Mouse (Mus musculus): ENCODE measurements around the gene Cdc42bpa. TPM values are rescaled to one million over a fixed set of nuclear protein-coding genes. Genes with fewer than 3 reads are reported as not detected.

Gene Cdc42bpa
- polyA plus RNA-seq, 1 experiment from 2014 or later: 11.0 TPM

GRCm38 (mm10) chr1:180116525-180116924 is 156.3 kb downstream of the Cdc42bpa start:
- Histone ChIP-seq H3K36me3 (peaks cover 26% of the 10 kb centered on the region), H3K4me1 (replicated peaks) (no peaks in the 10 kb centered on the region), H3K4me3 (no peak overlapping the region), H3K27me3 (ENCODE audit: insufficient read depth, poor library complexity, severe bottlenecking) (no peaks in the 10 kb centered on the region), H3K9me3 (no peaks in the 10 kb centered on the region), H3K27ac (no peak overlapping the region)
- DNase-seq (ENCODE audit: low spot score): peak; percentile 19
- WGBS: 83% methylated on average over 1 of the region's 1 CpGs

- H3K4me3 ChIP-seq: no peak overlapping the region
- H3K4me1 ChIP-seq (replicated peaks): no peaks in the 10 kb centered on the region
- peaks cover 26% of the 10 kb centered on the region for H3K36me3 ChIP-seq
- H3K27me3 ChIP-seq (ENCODE audit: insufficient read depth, poor library complexity, severe bottlenecking): no peaks in the 10 kb centered on the region
- no peak for DNase-seq (ENCODE audit: low spot score)
- WGBS: 85% methylated on average over 8 of the region's 8 CpGs
- H3K27ac ChIP-seq: no peak overlapping the region
- H3K9me3 ChIP-seq: no peaks in the 10 kb centered on the region
These were observed 158.0 kb downstream of the Cdc42bpa start for GRCm38 (mm10) chr1:180118233-180118632.

GRCm38 (mm10) chr1:180128077-180128792 is 168.0 kb downstream of the Cdc42bpa start:
- H3K27me3 ChIP-seq (ENCODE audit: insufficient read depth, poor library complexity, severe bottlenecking): no peaks in the 10 kb centered on the region
- DNase-seq (ENCODE audit: low spot score): no peak
- 94% methylated on average over 5 of the region's 5 CpGs for WGBS
- H3K4me3 ChIP-seq: no peak overlapping the region
- no peak overlapping the region for H3K27ac ChIP-seq
- no peaks in the 10 kb centered on the region for H3K4me1 ChIP-seq (replicated peaks)
- H3K36me3 ChIP-seq: 0 out of 2 replicates have a peak, but pooled peaks cover 4% of the 10 kb centered on the region
- no peaks in the 10 kb centered on the region for H3K9me3 ChIP-seq

- H3K9me3 ChIP-seq: no peaks in the 10 kb centered on the region
- DNase-seq (ENCODE audit: low spot score): no peak
- no peak overlapping the region for H3K27ac ChIP-seq
- H3K4me3 ChIP-seq: no peak overlapping the region
- no peaks in the 10 kb centered on the region for H3K4me1 ChIP-seq (replicated peaks)
- 63% methylated on average over 3 of the region's 3 CpGs for WGBS
- H3K36me3 ChIP-seq: peaks cover 10% of the 10 kb centered on the region
- no peaks in the 10 kb centered on the region for H3K27me3 ChIP-seq (ENCODE audit: insufficient read depth, poor library complexity, severe bottlenecking)
These were observed 171.1 kb downstream of the Cdc42bpa start for GRCm38 (mm10) chr1:180131402-180131801.

GRCm38 (mm10) chr1:180132187-180132586 is 171.9 kb downstream of the Cdc42bpa start:
- no peak for DNase-seq (ENCODE audit: low spot score)
- Histone ChIP-seq H3K4me1 (replicated peaks) (no peaks in the 10 kb centered on the region), H3K27ac (no peak overlapping the region), H3K27me3 (ENCODE audit: insufficient read depth, poor library complexity, severe bottlenecking) (no peaks in the 10 kb centered on the region), H3K9me3 (no peaks in the 10 kb centered on the region), H3K36me3 (peaks cover 16% of the 10 kb centered on the region), H3K4me3 (no peak overlapping the region)
- WGBS: 94% methylated on average over 4 of the region's 4 CpGs

GRCm38 (mm10) chr1:180139158-180139557 is 178.9 kb downstream of the Cdc42bpa start:
- H3K4me3 ChIP-seq: no peak overlapping the region
- H3K36me3 ChIP-seq: peaks cover 56% of the 10 kb centered on the region
- H3K27me3 ChIP-seq (ENCODE audit: insufficient read depth, poor library complexity, severe bottlenecking): no peaks in the 10 kb centered on the region
- no peak for DNase-seq (ENCODE audit: low spot score)
- WGBS: 86% methylated on average over 4 of the region's 4 CpGs
- no peak overlapping the region for H3K27ac ChIP-seq
- H3K9me3 ChIP-seq: no peaks in the 10 kb centered on the region
- H3K4me1 ChIP-seq (replicated peaks): no peaks in the 10 kb centered on the region

- no peaks in the 10 kb centered on the region for H3K27me3 ChIP-seq (ENCODE audit: insufficient read depth, poor library complexity, severe bottlenecking)
- no peak for DNase-seq (ENCODE audit: low spot score)
- H3K9me3 ChIP-seq: no peaks in the 10 kb centered on the region
- no peaks in the 10 kb centered on the region for H3K4me1 ChIP-seq (replicated peaks)
- H3K27ac ChIP-seq: no peak overlapping the region
- WGBS: 96% methylated on average over 2 of the region's 2 CpGs
- H3K4me3 ChIP-seq: no peak overlapping the region
- H3K36me3 ChIP-seq: peaks cover 63% of the 10 kb centered on the region
These were observed 180.7 kb downstream of the Cdc42bpa start for GRCm38 (mm10) chr1:180140970-180141369.

- Histone ChIP-seq H3K4me1 (replicated peaks) (no peaks in the 10 kb centered on the region), H3K27ac (no peak overlapping the region), H3K36me3 (peaks cover 53% of the 10 kb centered on the region), H3K9me3 (no peaks in the 10 kb centered on the region), H3K4me3 (no peak overlapping the region), H3K27me3 (ENCODE audit: insufficient read depth, poor library complexity, severe bottlenecking) (no peaks in the 10 kb centered on the region)
- 83% methylated on average over 4 of the region's 4 CpGs for WGBS
- no peak for DNase-seq (ENCODE audit: low spot score)
These were observed 187.8 kb downstream of the Cdc42bpa start for GRCm38 (mm10) chr1:180148036-180148435.

- DNase-seq (ENCODE audit: low spot score): no peak
- H3K4me1 ChIP-seq (replicated peaks): no peaks in the 10 kb centered on the region
- no peaks in the 10 kb centered on the region for H3K27me3 ChIP-seq (ENCODE audit: insufficient read depth, poor library complexity, severe bottlenecking)
- H3K27ac ChIP-seq: no peak overlapping the region
- 92% methylated on average over 4 of the region's 4 CpGs for WGBS
- peaks cover 49% of the 10 kb centered on the region for H3K36me3 ChIP-seq
- H3K9me3 ChIP-seq: no peaks in the 10 kb centered on the region
- no peak overlapping the region for H3K4me3 ChIP-seq
These were observed 188.3 kb downstream of the Cdc42bpa start for GRCm38 (mm10) chr1:180148563-180148962.

GRCm38 (mm10) chr1:180151191-180151590 is 190.9 kb downstream of the Cdc42bpa start:
- no peaks in the 10 kb centered on the region for H3K27me3 ChIP-seq (ENCODE audit: insufficient read depth, poor library complexity, severe bottlenecking)
- H3K4me1 ChIP-seq (replicated peaks): no peaks in the 10 kb centered on the region
- H3K4me3 ChIP-seq: no peak overlapping the region
- H3K9me3 ChIP-seq: no peaks in the 10 kb centered on the region
- peaks cover 41% of the 10 kb centered on the region for H3K36me3 ChIP-seq
- no peak overlapping the region for H3K27ac ChIP-seq
- 89% methylated on average over 8 of the region's 8 CpGs for whole genome bisulfite sequencing
- DNase-seq (ENCODE audit: low spot score): no peak

GRCm38 (mm10) chr1:180158648-180159047 is 198.4 kb downstream of the Cdc42bpa start:
- H3K9me3 ChIP-seq: no peaks in the 10 kb centered on the region
- no peak for DNase-seq (ENCODE audit: low spot score)
- H3K4me1 ChIP-seq (replicated peaks): no peaks in the 10 kb centered on the region
- H3K27me3 ChIP-seq (ENCODE audit: insufficient read depth, poor library complexity, severe bottlenecking): no peaks in the 10 kb centered on the region
- WGBS: 85% methylated on average over 2 of the region's 2 CpGs
- peaks cover 38% of the 10 kb centered on the region for H3K36me3 ChIP-seq
- H3K27ac ChIP-seq: no peak overlapping the region
- H3K4me3 ChIP-seq: no peak overlapping the region

- Histone ChIP-seq H3K27ac (no peak overlapping the region), H3K4me1 (replicated peaks) (no peaks in the 10 kb centered on the region), H3K9me3 (no peaks in the 10 kb centered on the region), H3K4me3 (no peak overlapping the region), H3K36me3 (peaks cover 35% of the 10 kb centered on the region), H3K27me3 (ENCODE audit: insufficient read depth, poor library complexity, severe bottlenecking) (no peaks in the 10 kb centered on the region)
- WGBS: 76% methylated on average over 2 of the region's 2 CpGs
- DNase-seq (ENCODE audit: low spot score): no peak
These were observed 200.3 kb downstream of the Cdc42bpa start for GRCm38 (mm10) chr1:180160545-180160944.

GRCm38 (mm10) chr1:180161160-180161559 is 200.9 kb downstream of the Cdc42bpa start:
- WGBS: 83% methylated on average over 3 of the region's 3 CpGs
- no peak overlapping the region for H3K27ac ChIP-seq
- H3K4me1 ChIP-seq (replicated peaks): no peaks in the 10 kb centered on the region
- H3K27me3 ChIP-seq (ENCODE audit: insufficient read depth, poor library complexity, severe bottlenecking): no peaks in the 10 kb centered on the region
- H3K36me3 ChIP-seq: peaks cover 41% of the 10 kb centered on the region
- no peak for DNase-seq (ENCODE audit: low spot score)
- no peak overlapping the region for H3K4me3 ChIP-seq
- H3K9me3 ChIP-seq: no peaks in the 10 kb centered on the region
